Mouse (Mus musculus) mouse trophoblast stem cell (cell line): ENCODE data around the gene Calu.

Experiments used
- in situ Hi-C, 2 experiments: fragments of 300-500 bp; cut with MseI, MboI; formaldehyde crosslinking; loops; 2 replicates in 1 of 2; 3 replicates in 1 of 2; pipeline ENCODE4 v1.15.1; 2025

Gene Calu

GRCm38 (mm10) chr6:29420596-29420995 is 72.7 kb downstream of the Calu start:
- in situ Hi-C loops: no loop called here

- in situ Hi-C loops: no loop called here
These were observed 77.2 kb downstream of the Calu start for GRCm38 (mm10) chr6:29425118-29425517.

GRCm38 (mm10) chr6:29426331-29426730 is 78.5 kb downstream of the Calu start:
- in situ Hi-C loops: no loop called here
